Mouse (Mus musculus): ENCODE data around the gene Nqo1. TPM values are rescaled to one million over a fixed set of nuclear protein-coding genes. Genes with fewer than 3 reads are reported as not detected.
A peak's percentile ranks its signal among the peaks of the same experiment; 100 is the strongest.

The Nqo1 gene
- polyA plus RNA-seq, 2 experiments = 9.6 to 15.0 TPM

DNA sequence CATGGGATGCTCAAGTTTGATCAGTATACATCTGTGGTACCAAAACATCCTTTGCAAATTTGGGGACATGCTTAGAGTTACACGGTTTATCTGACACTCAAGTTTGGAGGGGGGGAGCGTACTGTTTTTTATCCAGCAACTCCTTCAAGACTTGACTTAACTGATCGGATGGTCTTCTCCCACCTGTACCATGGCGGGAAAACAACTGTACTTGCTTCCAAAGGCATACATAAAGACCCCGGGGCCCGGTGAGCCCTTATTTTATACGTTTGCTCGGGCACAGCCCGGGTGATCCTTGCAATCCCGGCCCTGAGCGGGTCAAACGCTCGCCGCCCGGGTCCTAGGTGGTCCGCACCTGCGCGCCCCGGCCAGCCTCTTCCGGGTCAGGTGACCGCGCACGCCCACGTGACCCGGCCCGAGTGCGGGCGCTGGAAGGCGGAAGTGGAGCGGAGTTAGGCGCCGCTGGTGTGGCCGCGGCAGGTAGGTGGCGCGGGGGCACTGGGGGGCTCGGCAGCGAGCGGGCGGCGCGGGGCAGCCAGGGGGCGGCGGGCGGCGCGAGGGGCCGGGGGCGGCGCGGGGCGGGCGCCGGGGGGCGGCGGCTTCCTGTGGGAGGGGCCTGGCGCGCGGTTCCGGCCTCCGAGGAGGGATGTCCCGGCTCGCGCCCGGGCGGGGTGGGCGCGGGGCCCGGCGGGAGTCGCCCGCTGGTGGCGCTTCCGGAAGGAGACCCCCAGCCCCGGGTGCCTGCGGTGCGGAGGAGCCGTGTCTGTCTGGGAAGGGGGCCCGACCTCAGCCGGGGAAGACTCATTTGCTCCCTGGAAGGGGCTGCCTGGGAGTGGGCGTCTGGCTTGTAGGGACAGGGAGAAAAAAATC is 33.2 kb upstream of the Nqo1 start, which contains the start of gene Wwp2:
Gene Wwp2 (plus strand): TSS at position 404 of the 870 bp plus-strand sequence.
- H3K27ac ChIP-seq (replicated peaks; ENCODE audit: low read depth, low read length) = peak within 1 kb of the TSS; percentile 89
- under 1% methylated on average over 56 of the region's 81 CpGs for WGBS
- H3K27me3 ChIP-seq (ENCODE audit: control insufficient read depth, insufficient read depth, low read length) = no peaks in the 10 kb centered on the region
- peak within 1 kb of the TSS; percentile 91 for H3K4me3 ChIP-seq (replicated peaks; ENCODE audit: low read length)
- H3K4me1 ChIP-seq (ENCODE audit: control insufficient read depth, insufficient read depth, low read length) = peaks cover 11% of the 10 kb centered on the region
- DNase-seq (ENCODE audit: low spot score) (peak; percentile 69), ATAC-seq (ENCODE audit: low FRiP score, low read depth) (peak; percentile 91)
- peak within 1 kb of the TSS; percentile 75 for H3K4me2 ChIP-seq (replicated peaks; ENCODE audit: low read depth, low read length, severe bottlenecking)
- H3K9me3 ChIP-seq (ENCODE audit: control insufficient read depth, low read length) = no peaks in the 10 kb centered on the region
- peak within 1 kb of the TSS; percentile 83 for H3K9ac ChIP-seq (ENCODE audit: low read depth, low read length, severe bottlenecking)
- H3K36me3 ChIP-seq (ENCODE audit: control insufficient read depth, insufficient read depth, low read length) = no peaks in the 10 kb centered on the region
- TF ChIP-seq POLR2A (IDR thresholded peaks at IDR 0.05; ENCODE audit: borderline replicate concordance, extremely low read depth, insufficient read depth, insufficient read length) = peak; percentile 73; the same call in 1 of the 2 replicates

DNA sequence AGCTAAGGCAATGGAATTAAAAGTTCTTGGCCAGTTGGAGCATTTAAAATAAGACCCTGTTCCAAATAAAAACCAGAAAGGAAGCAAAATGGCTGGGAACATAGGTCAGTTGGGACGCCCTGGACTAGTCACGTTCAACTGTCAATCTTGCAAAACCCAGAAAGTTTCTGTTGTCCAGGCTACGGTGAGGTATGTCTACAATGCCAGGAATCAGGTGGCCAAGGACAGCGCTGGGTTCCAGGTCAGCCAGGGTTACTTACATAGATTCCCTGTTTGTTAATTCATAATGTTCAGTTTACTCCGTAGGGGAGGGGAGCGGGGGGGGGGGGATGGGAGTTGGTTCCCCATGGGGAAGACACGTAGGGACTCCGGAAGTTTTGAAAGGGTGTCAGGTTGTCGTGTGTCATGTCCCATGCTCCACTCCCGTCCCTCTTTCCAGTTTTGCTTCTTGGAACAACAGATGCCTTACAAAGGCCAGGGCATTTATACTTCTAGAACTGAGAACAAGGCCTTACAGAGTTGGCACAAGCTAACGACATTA is 32.5 kb upstream of the Nqo1 start:
- Histone ChIP-seq H3K36me3 (ENCODE audit: control insufficient read depth, insufficient read depth, low read length) (no peaks in the 10 kb centered on the region), H3K27me3 (ENCODE audit: control insufficient read depth, insufficient read depth, low read length) (no peaks in the 10 kb centered on the region), H3K4me1 (ENCODE audit: control insufficient read depth, insufficient read depth, low read length) (peaks cover 11% of the 10 kb centered on the region), H3K9ac (ENCODE audit: low read depth, low read length, severe bottlenecking) (peak overlapping the region; percentile 83), H3K9me3 (ENCODE audit: control insufficient read depth, low read length) (no peaks in the 10 kb centered on the region), H3K27ac (replicated peaks; ENCODE audit: low read depth, low read length) (no peak overlapping the region), H3K4me2 (replicated peaks; ENCODE audit: low read depth, low read length, severe bottlenecking) (peak overlapping the region; percentile 75), H3K4me3 (replicated peaks; ENCODE audit: low read length) (peak overlapping the region; percentile 91)
- WGBS = 37% methylated on average over 11 of the region's 11 CpGs
- no peak for TF ChIP-seq POLR2A (IDR thresholded peaks at IDR 0.05; ENCODE audit: borderline replicate concordance, extremely low read depth, insufficient read depth, insufficient read length)
- DNase-seq (ENCODE audit: low spot score) = no peak
- no peak for ATAC-seq (ENCODE audit: low FRiP score, low read depth)

DNA sequence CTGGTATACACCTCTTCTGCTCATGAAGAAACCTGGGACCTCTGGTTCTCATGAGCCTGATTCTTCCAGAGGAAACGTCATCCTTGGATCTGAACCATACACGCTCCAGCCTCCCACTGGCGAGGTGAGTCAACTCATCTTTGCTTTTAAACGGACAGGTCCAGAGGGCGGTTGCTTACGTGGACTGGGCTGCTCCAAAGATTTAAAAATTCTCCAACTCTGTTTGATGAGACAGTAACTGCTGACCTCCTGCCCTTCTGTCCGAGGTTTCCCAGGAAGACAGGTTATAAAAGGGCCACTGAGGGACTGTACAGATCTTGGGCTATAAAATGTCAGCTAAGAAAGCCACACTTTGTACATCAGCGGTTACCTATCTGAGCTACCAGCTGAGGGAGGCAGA is 27.8 kb upstream of the Nqo1 start:
- no peak for TF ChIP-seq POLR2A (IDR thresholded peaks at IDR 0.05; ENCODE audit: borderline replicate concordance, extremely low read depth, insufficient read depth, insufficient read length)
- WGBS = 75% methylated on average over 8 of the region's 8 CpGs

DNA sequence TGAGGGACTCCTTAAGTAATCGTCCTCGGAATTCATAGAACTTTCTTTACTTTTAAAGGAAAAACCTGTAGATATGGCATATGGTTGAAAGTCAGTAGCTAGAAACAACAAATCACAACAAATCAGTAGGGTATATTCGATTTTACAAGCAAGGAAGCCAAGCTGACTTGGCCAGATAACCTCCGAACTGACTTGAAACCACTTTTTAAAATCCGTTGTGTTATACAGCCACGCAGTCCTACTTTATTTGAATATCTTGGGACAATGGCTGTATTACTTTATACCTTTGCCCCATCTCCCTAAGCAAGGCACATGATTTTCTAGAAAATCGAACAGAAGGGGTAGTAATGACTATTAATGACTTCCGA is 22.2 kb upstream of the Nqo1 start:
- Histone ChIP-seq H3K9ac (ENCODE audit: low read depth, low read length, severe bottlenecking) (no peak overlapping the region), H3K4me2 (replicated peaks; ENCODE audit: low read depth, low read length, severe bottlenecking) (peak overlapping the region; percentile 73), H3K27me3 (ENCODE audit: control insufficient read depth, insufficient read depth, low read length) (no peaks in the 10 kb centered on the region), H3K4me3 (replicated peaks; ENCODE audit: low read length) (peak overlapping the region; percentile 92), H3K9me3 (ENCODE audit: control insufficient read depth, low read length) (no peaks in the 10 kb centered on the region), H3K36me3 (ENCODE audit: control insufficient read depth, insufficient read depth, low read length) (peaks cover 23% of the 10 kb centered on the region), H3K27ac (replicated peaks; ENCODE audit: low read depth, low read length) (no peak overlapping the region), H3K4me1 (ENCODE audit: control insufficient read depth, insufficient read depth, low read length) (no peaks in the 10 kb centered on the region; the same call in 1 of the 2 replicates)
- no peak for DNase-seq (ENCODE audit: low spot score)
- WGBS = 46% methylated on average over 8 of the region's 8 CpGs
- TF ChIP-seq POLR2A (IDR thresholded peaks at IDR 0.05; ENCODE audit: borderline replicate concordance, extremely low read depth, insufficient read depth, insufficient read length) = no peak
- 0 out of 2 replicates have a peak, but pooled peaks have one; percentile 7 for ATAC-seq (ENCODE audit: low FRiP score, low read depth)

More for the DNA sequence above, 27.8 kb upstream of the Nqo1 start:
- no peaks in the 10 kb centered on the region for H3K9me3 ChIP-seq (ENCODE audit: control insufficient read depth, low read length)
- no peaks in the 10 kb centered on the region for H3K36me3 ChIP-seq (ENCODE audit: control insufficient read depth, insufficient read depth, low read length)
- no peak overlapping the region for H3K9ac ChIP-seq (ENCODE audit: low read depth, low read length, severe bottlenecking)
- no peak overlapping the region for H3K4me2 ChIP-seq (replicated peaks; ENCODE audit: low read depth, low read length, severe bottlenecking)
- H3K4me3 ChIP-seq (replicated peaks; ENCODE audit: low read length) = no peak overlapping the region
- DNase-seq (ENCODE audit: low spot score) (no peak), ATAC-seq (ENCODE audit: low FRiP score, low read depth) (no peak)
- no peak overlapping the region for H3K27ac ChIP-seq (replicated peaks; ENCODE audit: low read depth, low read length)
- H3K4me1 ChIP-seq (ENCODE audit: control insufficient read depth, insufficient read depth, low read length) = peaks cover 5% of the 10 kb centered on the region
- no peaks in the 10 kb centered on the region for H3K27me3 ChIP-seq (ENCODE audit: control insufficient read depth, insufficient read depth, low read length)

DNA sequence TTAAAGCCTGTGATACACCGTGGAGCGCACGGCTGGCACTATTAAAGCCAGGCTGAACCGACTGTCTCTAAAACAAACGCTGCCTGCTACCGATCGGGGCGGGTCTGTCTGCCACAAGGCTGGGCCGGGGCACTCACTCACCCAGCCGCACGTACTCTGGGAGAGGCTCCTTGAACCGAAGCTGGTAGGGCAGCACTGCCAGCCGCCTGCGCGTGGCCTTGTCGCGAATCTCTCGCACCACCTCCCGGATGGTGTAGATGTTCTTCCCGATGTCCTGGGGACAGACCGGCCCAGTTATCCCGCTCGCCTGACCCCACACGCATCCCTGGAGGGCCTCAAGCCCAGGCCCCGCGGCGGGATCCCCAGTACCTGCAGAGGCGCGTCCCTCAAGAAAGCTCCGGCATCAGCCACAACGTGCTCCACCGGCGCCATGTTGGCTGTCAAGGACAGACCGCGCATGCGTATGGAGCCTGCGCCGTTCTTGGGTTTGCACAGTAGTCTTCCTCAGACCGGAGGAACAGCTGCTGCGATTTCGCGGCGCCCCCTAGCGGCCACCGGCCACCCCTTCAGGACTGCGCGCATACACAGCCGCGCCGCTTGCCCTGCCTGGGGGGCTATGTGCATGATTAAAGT is 21.7 kb upstream of the Nqo1 start, which contains the start of gene Nob1:
Gene Nob1 (minus strand): TSS at position 455 of the 633 bp plus-strand sequence.
- no peaks in the 10 kb centered on the region; the same call in 1 of the 2 replicates for H3K4me1 ChIP-seq (ENCODE audit: control insufficient read depth, insufficient read depth, low read length)
- H3K4me3 ChIP-seq (replicated peaks; ENCODE audit: low read length) = peak within 1 kb of the TSS; percentile 92
- peak; percentile 98 for DNase-seq (ENCODE audit: low spot score)
- peak; percentile 99 for ATAC-seq (ENCODE audit: low FRiP score, low read depth)
- H3K9ac ChIP-seq (ENCODE audit: low read depth, low read length, severe bottlenecking) = peak within 1 kb of the TSS; percentile 84
- peak within 1 kb of the TSS; percentile 73 for H3K4me2 ChIP-seq (replicated peaks; ENCODE audit: low read depth, low read length, severe bottlenecking)
- H3K27me3 ChIP-seq (ENCODE audit: control insufficient read depth, insufficient read depth, low read length) = no peaks in the 10 kb centered on the region
- H3K27ac ChIP-seq (replicated peaks; ENCODE audit: low read depth, low read length) = 0 out of 2 replicates have a peak within 1 kb of the TSS, but pooled peaks have one; percentile 34
- H3K9me3 ChIP-seq (ENCODE audit: control insufficient read depth, low read length) = no peaks in the 10 kb centered on the region
- TF ChIP-seq POLR2A (IDR thresholded peaks at IDR 0.05; ENCODE audit: borderline replicate concordance, extremely low read depth, insufficient read depth, insufficient read length) = peak; percentile 86; the same call in 1 of the 2 replicates
- WGBS = under 1% methylated on average over 47 of the region's 50 CpGs
- peaks cover 28% of the 10 kb centered on the region for H3K36me3 ChIP-seq (ENCODE audit: control insufficient read depth, insufficient read depth, low read length)
